Mouse (Mus musculus) skeletal muscle tissue, adult 2 months (tissue): ENCODE results near the gene Etv1.
A peak's percentile ranks its signal among the peaks of the same experiment; 100 is the strongest.

Experiments used
- DNase-seq: peaks from one replicate; pipeline ENCODE4 v3.0.0-alpha.2; 2012; ENCODE audit warnings: low read depth, low spot score

Gene Etv1

GRCm38 (mm10) chr12:38779186-38779777 is at the start of gene Etv1:
Gene Etv1, plus strand, starts transcription at chr12:38779380.
- peak; percentile 24 for DNase-seq

GRCm38 (mm10) chr12:38729661-38730060 is 49.5 kb upstream of the Etv1 start:
- no peak for DNase-seq

- no peak for DNase-seq
Observed at GRCm38 (mm10) chr12:38730791-38731190, 48.4 kb upstream of the Etv1 start.

GRCm38 (mm10) chr12:38759322-38759721 is 19.9 kb upstream of the Etv1 start:
- no peak for DNase-seq

GRCm38 (mm10) chr12:38777316-38777715 is 1.9 kb upstream of the Etv1 start:
- DNase-seq: peak; percentile 29

GRCm38 (mm10) chr12:38777957-38778298 is 1.3 kb upstream of the Etv1 start:
- no peak for DNase-seq

DNA sequence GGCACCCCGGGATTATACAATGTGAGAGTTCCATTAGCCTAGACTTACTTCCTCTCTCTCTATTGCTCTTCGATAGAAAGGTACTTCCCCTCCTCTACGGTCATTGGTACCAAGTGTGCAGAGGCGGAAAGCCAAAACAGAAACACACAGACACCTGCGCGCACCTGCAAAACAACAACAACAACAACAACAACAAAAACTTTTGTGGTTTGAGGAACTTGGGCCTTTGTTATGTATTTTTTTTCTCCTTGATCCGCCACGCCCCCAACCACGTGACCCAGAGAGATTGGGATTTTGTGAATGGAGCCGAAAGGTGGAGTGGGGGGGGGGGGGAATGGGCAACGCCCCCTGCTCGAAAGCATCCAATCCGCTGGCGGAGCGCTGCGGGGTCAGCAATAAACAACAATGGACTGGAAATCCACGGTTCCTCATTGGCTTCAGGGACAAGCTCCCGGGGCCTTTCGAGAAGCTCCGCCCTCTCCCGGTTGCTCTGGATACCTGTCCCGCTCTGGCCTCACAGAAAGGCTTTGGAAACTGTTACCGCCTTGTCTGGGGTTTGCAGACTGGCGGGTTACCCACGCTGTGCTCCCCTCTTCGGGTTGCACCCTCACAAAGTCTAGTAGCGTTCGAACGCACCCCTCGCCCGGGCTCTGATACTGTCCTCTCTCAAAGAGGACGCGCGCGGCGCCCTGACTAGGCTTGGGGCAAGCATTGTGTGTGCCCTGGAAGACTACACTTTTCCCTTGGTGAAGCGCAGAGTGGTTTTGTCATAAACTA is 693 bp upstream of the Etv1 start:
- peak; percentile 74 for DNase-seq

- DNase-seq: peak; percentile 33
Observed at GRCm38 (mm10) chr12:38780006-38780954, 1.1 kb downstream of the Etv1 start.

GRCm38 (mm10) chr12:38780955-38781304 is 1.8 kb downstream of the Etv1 start:
- DNase-seq: no peak

DNA sequence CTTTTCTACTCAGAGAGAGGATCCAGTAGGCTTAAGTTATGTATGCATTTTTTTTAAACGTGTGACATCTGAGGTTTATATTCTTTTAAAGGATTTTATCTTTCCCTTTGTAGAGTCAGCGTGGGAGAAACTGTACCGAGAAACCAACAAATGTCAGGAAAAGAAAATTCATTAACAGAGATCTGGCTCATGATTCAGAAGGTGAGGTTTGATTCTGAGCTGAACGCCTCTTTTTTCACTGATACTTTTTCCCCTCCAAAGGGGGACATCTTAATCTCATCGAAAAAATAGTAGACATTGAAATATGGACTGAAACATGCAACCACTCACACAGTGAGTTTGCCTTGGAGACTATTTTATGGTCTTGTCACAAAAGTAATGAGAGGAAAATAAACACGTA is 2.5 kb downstream of the Etv1 start:
- no peak for DNase-seq

DNA sequence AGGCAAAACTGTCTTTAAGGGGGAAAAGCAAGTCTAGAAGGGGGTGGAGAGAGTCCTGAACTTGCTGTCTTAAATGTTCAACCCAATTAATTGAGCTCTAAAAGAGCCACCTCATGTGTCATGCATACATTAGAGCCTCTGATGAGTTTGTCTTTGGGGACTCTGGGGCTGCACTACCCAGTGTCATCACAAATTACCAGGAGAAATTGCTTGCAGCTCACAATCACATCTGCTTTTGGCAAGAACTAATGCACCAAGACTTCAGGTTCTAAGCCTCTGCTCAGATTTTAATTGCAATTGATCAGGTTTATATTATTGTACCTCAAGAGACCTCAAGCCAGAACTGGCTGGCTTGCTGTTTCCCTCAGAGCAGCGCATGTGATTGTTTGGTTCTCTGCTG is 4.1 kb downstream of the Etv1 start:
- no peak for DNase-seq

DNA sequence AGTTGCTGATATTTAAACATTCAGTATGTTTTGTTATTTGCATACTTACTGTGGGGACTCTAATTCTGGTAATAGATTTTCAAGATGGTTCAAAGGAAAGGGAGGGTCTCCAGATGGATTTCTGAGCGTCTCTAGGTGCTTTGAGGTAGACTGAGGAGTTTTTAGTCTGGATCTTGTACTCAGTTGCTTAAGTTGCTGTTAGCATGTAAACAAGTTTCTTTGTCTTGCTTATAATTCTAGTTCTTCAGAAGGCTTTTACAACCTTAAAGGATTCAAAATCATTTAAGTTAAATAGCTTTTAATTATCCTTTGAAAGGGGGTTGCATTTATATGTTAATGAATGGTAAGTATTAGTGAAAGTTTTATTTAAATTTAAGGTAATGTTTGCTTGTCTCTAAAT is 5.0 kb downstream of the Etv1 start:
- DNase-seq: no peak

DNA sequence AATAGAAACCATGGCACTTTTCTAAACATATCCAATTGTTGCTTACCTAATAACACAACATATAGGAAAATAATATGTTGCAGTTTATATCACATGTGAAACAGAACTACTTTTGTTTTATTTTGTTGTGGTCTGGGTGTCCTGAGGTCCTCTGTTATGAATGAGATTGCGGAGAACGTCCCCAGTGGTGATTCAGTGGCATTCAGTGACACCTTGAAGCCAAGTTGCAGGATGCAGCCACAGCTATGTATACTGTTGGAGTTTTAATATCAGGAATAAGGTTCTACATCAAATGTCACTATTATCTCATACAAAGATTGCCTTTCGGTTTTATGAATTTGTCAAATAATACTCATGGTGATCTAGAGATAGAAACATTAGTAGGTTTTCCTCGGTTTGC is 7.4 kb downstream of the Etv1 start:
- DNase-seq: no peak

DNA sequence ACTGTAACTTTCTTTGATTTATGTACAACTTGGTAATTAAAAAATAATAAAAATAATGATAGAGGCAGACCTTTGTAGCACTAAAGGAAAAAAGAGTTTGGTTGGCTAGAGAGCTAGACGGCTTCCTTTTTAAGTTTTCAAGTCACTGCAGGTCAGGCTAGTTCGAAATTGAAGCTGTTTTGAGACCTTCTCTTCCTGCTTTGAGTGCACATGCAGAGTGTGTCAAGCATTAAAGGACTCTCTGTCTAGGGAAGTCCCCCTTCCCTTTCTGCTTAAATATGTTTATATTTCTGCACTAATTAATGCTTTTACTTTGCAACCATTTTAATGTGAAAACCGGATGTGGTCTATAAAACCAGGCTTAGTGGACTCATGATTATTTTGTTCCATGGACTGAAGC is 8.5 kb downstream of the Etv1 start:
- no peak for DNase-seq

DNA sequence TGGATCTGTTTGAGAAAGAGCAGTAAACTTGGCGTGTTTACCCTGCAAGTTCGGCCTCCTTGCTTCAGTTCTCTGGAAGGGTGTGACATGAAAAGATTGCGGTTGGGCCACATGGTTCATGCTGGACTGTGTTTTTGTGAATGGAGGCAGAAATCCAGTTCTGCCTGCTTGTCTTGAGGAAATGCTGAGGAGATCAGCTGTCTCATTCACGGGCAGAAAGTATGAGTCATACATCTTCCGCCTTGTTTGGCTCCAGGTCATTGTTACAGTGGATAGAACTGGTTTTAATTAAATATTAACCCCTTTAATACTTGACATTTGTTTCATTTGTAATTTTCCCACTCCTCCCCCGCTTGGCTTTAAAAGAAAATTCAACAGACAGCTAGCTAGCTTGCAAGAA is 9.4 kb downstream of the Etv1 start:
- peak; percentile 68 for DNase-seq

DNA sequence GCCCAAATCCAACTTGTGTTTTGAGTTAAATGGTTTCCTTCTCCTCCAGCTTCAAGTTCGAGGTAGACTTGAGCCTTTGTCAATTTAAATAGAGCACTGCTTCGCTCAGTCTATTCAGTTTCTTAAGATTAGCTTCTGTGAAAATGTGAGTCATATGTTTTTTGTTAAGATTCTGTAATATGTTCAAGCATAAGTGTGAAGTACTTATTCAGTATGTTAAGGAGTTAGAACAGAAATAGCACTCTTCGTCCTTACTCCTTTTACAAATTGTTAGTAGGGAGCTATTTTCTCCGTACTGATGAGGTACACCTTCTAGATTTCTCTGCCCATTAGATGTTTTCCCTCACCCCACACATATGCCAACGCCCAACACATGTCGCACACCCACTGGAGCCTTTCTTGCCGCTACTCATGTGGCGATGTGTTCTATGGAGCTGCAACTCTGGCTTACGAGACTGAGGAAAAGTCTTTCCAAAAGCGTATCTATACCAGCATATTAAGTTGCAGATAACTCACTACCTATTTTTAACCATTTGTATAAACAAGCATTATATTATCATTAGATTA is 10.7 kb downstream of the Etv1 start:
- no peak for DNase-seq

- no peak for DNase-seq
Observed at GRCm38 (mm10) chr12:38793076-38793475, 13.9 kb downstream of the Etv1 start.

- no peak for DNase-seq
Observed at GRCm38 (mm10) chr12:38793697-38794096, 14.5 kb downstream of the Etv1 start.

DNA sequence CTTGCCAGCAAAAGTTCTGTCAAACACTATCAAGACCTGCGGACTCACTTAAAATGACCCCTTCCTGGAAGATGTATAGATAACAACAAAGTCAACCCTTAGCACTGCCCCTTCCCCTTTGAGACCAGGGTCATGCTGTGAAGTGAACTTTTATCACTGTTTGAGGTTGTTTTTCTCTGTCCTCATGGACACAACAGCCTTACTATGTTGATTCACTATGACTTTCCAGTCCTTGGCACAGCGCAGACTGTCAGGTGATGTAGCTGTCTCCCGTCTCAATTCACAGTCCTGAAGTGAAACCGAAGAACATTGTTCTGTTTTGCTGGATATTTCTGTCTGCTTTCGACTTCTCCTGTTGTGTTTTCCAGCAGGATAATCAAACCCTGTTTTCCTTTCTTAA is 27.9 kb downstream of the Etv1 start:
- DNase-seq: no peak

DNA sequence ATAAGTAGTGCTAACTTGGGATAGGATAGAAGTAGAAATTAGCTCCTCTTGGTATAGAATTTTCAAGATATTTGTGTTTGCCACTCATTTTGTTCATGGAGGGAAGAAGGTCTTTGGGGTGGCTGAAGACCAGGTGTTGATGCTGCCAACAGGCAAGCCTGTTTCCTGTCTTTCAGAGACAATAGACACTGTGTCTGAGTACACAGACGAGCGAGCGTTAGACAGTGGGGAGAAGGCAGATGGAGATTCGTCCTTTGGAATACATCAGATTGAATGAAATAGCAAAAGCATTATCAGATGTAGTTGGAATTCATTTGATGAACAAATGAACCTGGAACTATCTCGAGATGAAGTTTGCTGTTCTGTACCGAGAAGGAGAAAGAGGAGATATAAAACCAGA is 33.2 kb downstream of the Etv1 start:
- no peak for DNase-seq

- DNase-seq: no peak
Observed at GRCm38 (mm10) chr12:38814010-38814786, 35.0 kb downstream of the Etv1 start.
